Mouse (Mus musculus) neural tube, embryonic 10.5 days (tissue): ENCODE data around the gene Moap1.

Source experiments
- DNase-seq: peaks from one replicate; pipeline ENCODE4 v3.0.0-alpha.2; 2017; ENCODE audit warnings: low spot score; ENCODE audit errors: extremely low spot score

Moap1 gene

GRCm38 (mm10) chr12:102743589-102744574, at the start of gene Moap1, which contains the start of gene Tmem251:
Gene Moap1 (minus strand): TSS chr12:102743661.
Gene Tmem251 (plus strand): TSS chr12:102743762.
- peak; percentile 93 for DNase-seq

GRCm38 (mm10) chr12:102787927-102788326, 44.5 kb upstream of the Moap1 start:
- DNase-seq = no peak

GRCm38 (mm10) chr12:102785593-102785985, 42.1 kb upstream of the Moap1 start:
- DNase-seq = no peak

- no peak for DNase-seq
Measured at GRCm38 (mm10) chr12:102784899-102785592, 41.6 kb upstream of the Moap1 start.

- no peak for DNase-seq
Measured at GRCm38 (mm10) chr12:102782841-102783240, 39.4 kb upstream of the Moap1 start.

- DNase-seq = no peak
Measured at GRCm38 (mm10) chr12:102779452-102779851, 36.0 kb upstream of the Moap1 start.

GRCm38 (mm10) chr12:102778151-102778550, 34.7 kb upstream of the Moap1 start:
- no peak for DNase-seq

- DNase-seq = no peak
Measured at GRCm38 (mm10) chr12:102776035-102776434, 32.6 kb upstream of the Moap1 start.

- DNase-seq = no peak
Measured at GRCm38 (mm10) chr12:102772676-102773075, 29.2 kb upstream of the Moap1 start.

GRCm38 (mm10) chr12:102771601-102772000, 28.1 kb upstream of the Moap1 start:
- DNase-seq = no peak

- DNase-seq = no peak
Measured at GRCm38 (mm10) chr12:102769000-102769399, 25.5 kb upstream of the Moap1 start.

- DNase-seq = no peak
Measured at GRCm38 (mm10) chr12:102763696-102764095, 20.2 kb upstream of the Moap1 start.

- DNase-seq = no peak
Measured at GRCm38 (mm10) chr12:102761668-102762067, 18.2 kb upstream of the Moap1 start.

- DNase-seq = no peak
Measured at GRCm38 (mm10) chr12:102758936-102759335, 15.5 kb upstream of the Moap1 start.

GRCm38 (mm10) chr12:102758403-102758756, 14.9 kb upstream of the Moap1 start, which contains the start of gene Gm20604:
Gene Gm20604 (minus strand): TSS chr12:102758672.
- no peak for DNase-seq

GRCm38 (mm10) chr12:102757689-102758402, 14.4 kb upstream of the Moap1 start, which contains the start of the genes Gm28051, Gon7 and Ubr7:
Gene Gm28051 (minus strand): TSS chr12:102757765.
Gene Gon7 (minus strand): TSS chr12:102757803.
Gene Ubr7 (plus strand): TSS chr12:102757967.
- DNase-seq = peak; percentile 98

- no peak for DNase-seq
Measured at GRCm38 (mm10) chr12:102757055-102757688, 13.7 kb upstream of the Moap1 start.

GRCm38 (mm10) chr12:102756304-102756703, 12.8 kb upstream of the Moap1 start:
- no peak for DNase-seq

- DNase-seq = no peak
Measured at GRCm38 (mm10) chr12:102748256-102748655, 4.8 kb upstream of the Moap1 start.

GRCm38 (mm10) chr12:102744839-102745238, 1.4 kb upstream of the Moap1 start:
- no peak for DNase-seq

GRCm38 (mm10) chr12:102743036-102743588, 349 bp downstream of the Moap1 start:
- DNase-seq = no peak
